Mouse (Mus musculus): ENCODE data around the gene Gtf3c2.
A peak's percentile ranks its signal among the peaks of the same experiment; 100 is the strongest.

GRCm38 (mm10) chr5:31220448-31221303 lies 40.7 kb upstream of the Gtf3c2 start, which contains the start of gene Ppm1g:
- TF ChIP-seq POLR2A (IDR thresholded peaks at IDR 0.05; ENCODE audit: low read depth, low read length) = peak; percentile 97
- no peak for TF ChIP-seq CTCF (IDR thresholded peaks at IDR 0.05; ENCODE audit: borderline replicate concordance, insufficient read depth, low read length)

Measured in embryonic fibroblast, embryonic 13.5 days (primary cell).